Mouse (Mus musculus): ENCODE measurements at regions not wholly inside any gene's neighbourhood (a gene's known extent, or its start where the extent isn't known, plus 50 kb on each side); places are given as distances from the start of the nearest gene placed in this dataset.

GRCm38 (mm10) chr6:31285064-31285463 is 113.5 kb upstream of the Mkln1 start:
- ATAC-seq (ENCODE audit: insufficient read depth), result no peak
- no peak overlapping the region for H3K4me2 ChIP-seq
- 0 out of 2 replicates have a peak, but pooled peaks cover 3% of the 10 kb centered on the region for H3K4me1 ChIP-seq (replicated peaks)
- no peaks in the 10 kb centered on the region for H3K9me3 ChIP-seq (replicated peaks)
- WGBS (ENCODE audit: insufficient replicate concordance), result 77% methylated on average over 19 of the region's 19 CpGs
- no peak overlapping the region for H3K4me3 ChIP-seq (replicated peaks)
- no peaks in the 10 kb centered on the region for H3K36me3 ChIP-seq (replicated peaks)
- no peak overlapping the region for H3K27ac ChIP-seq (replicated peaks)
- no peak overlapping the region for H3K9ac ChIP-seq
- H3K27me3 ChIP-seq, result no peaks in the 10 kb centered on the region; the same call in 1 of the 2 replicates

- Histone ChIP-seq H3K4me2 (no peak overlapping the region), H3K27me3 (peaks cover 4% of the 10 kb centered on the region; the same call in 1 of the 2 replicates), H3K9me3 (replicated peaks) (no peaks in the 10 kb centered on the region), H3K4me1 (replicated peaks) (0 out of 2 replicates have a peak, but pooled peaks cover 3% of the 10 kb centered on the region), H3K4me3 (replicated peaks) (no peak overlapping the region), H3K27ac (replicated peaks) (no peak overlapping the region), H3K36me3 (replicated peaks) (no peaks in the 10 kb centered on the region), H3K9ac (no peak overlapping the region)
- no peak for ATAC-seq (ENCODE audit: insufficient read depth)
- WGBS (ENCODE audit: insufficient replicate concordance), result 54% methylated on average over 11 of the region's 11 CpGs
Observed at GRCm38 (mm10) chr6:31285981-31286737, 112.4 kb upstream of the Mkln1 start.

- Histone ChIP-seq H3K27me3 (peaks cover 5% of the 10 kb centered on the region; the same call in 1 of the 2 replicates), H3K9me3 (replicated peaks) (no peaks in the 10 kb centered on the region), H3K4me3 (replicated peaks) (no peak overlapping the region), H3K27ac (replicated peaks) (no peak overlapping the region), H3K36me3 (replicated peaks) (no peaks in the 10 kb centered on the region), H3K4me2 (no peak overlapping the region), H3K9ac (no peak overlapping the region), H3K4me1 (replicated peaks) (0 out of 2 replicates have a peak, but pooled peaks cover 3% of the 10 kb centered on the region)
- 54% methylated on average over 2 of the region's 2 CpGs for WGBS (ENCODE audit: insufficient replicate concordance)
- no peak for ATAC-seq (ENCODE audit: insufficient read depth)
Observed at GRCm38 (mm10) chr6:31287176-31287575, 111.4 kb upstream of the Mkln1 start.

- H3K9ac ChIP-seq, result no peak overlapping the region
- 0 out of 2 replicates have a peak, but pooled peaks cover 3% of the 10 kb centered on the region for H3K4me1 ChIP-seq (replicated peaks)
- no peaks in the 10 kb centered on the region for H3K9me3 ChIP-seq (replicated peaks)
- H3K36me3 ChIP-seq (replicated peaks), result no peaks in the 10 kb centered on the region
- H3K4me2 ChIP-seq, result no peak overlapping the region
- 31% methylated on average over 7 of the region's 7 CpGs for WGBS (ENCODE audit: insufficient replicate concordance)
- ATAC-seq (ENCODE audit: insufficient read depth), result no peak
- H3K4me3 ChIP-seq (replicated peaks), result no peak overlapping the region
- H3K27me3 ChIP-seq, result peaks cover 5% of the 10 kb centered on the region; the same call in 1 of the 2 replicates
- no peak overlapping the region for H3K27ac ChIP-seq (replicated peaks)
Observed at GRCm38 (mm10) chr6:31287686-31288085, 110.8 kb upstream of the Mkln1 start.

GRCm38 (mm10) chr6:31288421-31289233 is 109.9 kb upstream of the Mkln1 start:
- H3K9ac ChIP-seq, result no peak overlapping the region
- 39% methylated on average over 14 of the region's 14 CpGs for WGBS (ENCODE audit: insufficient replicate concordance)
- H3K36me3 ChIP-seq (replicated peaks), result no peaks in the 10 kb centered on the region
- ATAC-seq (ENCODE audit: insufficient read depth), result no peak
- H3K4me1 ChIP-seq (replicated peaks), result 0 out of 2 replicates have a peak, but pooled peaks cover 3% of the 10 kb centered on the region
- peaks cover 5% of the 10 kb centered on the region; the same call in 1 of the 2 replicates for H3K27me3 ChIP-seq
- H3K9me3 ChIP-seq (replicated peaks), result no peaks in the 10 kb centered on the region
- no peak overlapping the region for H3K4me3 ChIP-seq (replicated peaks)
- H3K27ac ChIP-seq (replicated peaks), result no peak overlapping the region
- H3K4me2 ChIP-seq, result no peak overlapping the region

- Histone ChIP-seq H3K27ac (replicated peaks) (no peak overlapping the region), H3K36me3 (replicated peaks) (no peaks in the 10 kb centered on the region), H3K4me2 (no peak overlapping the region), H3K4me1 (replicated peaks) (0 out of 2 replicates have a peak, but pooled peaks cover 3% of the 10 kb centered on the region), H3K9me3 (replicated peaks) (no peaks in the 10 kb centered on the region), H3K4me3 (replicated peaks) (no peak overlapping the region), H3K27me3 (peaks cover 5% of the 10 kb centered on the region; the same call in 1 of the 2 replicates), H3K9ac (no peak overlapping the region)
- no peak for ATAC-seq (ENCODE audit: insufficient read depth)
- WGBS (ENCODE audit: insufficient replicate concordance), result 61% methylated on average over 4 of the region's 4 CpGs
Observed at GRCm38 (mm10) chr6:31289234-31289486, 109.4 kb upstream of the Mkln1 start.

GRCm38 (mm10) chr6:31292081-31292480 is 106.5 kb upstream of the Mkln1 start:
- Histone ChIP-seq H3K36me3 (replicated peaks) (no peaks in the 10 kb centered on the region), H3K9me3 (replicated peaks) (no peaks in the 10 kb centered on the region), H3K4me2 (no peak overlapping the region), H3K4me3 (replicated peaks) (no peak overlapping the region), H3K9ac (no peak overlapping the region), H3K4me1 (replicated peaks) (no peaks in the 10 kb centered on the region), H3K27me3 (peaks cover 5% of the 10 kb centered on the region; the same call in 1 of the 2 replicates), H3K27ac (replicated peaks) (no peak overlapping the region)
- 73% methylated on average over 7 of the region's 7 CpGs for WGBS (ENCODE audit: insufficient replicate concordance)
- ATAC-seq (ENCODE audit: insufficient read depth), result no peak

GRCm38 (mm10) chr6:31293008-31293407 is 105.5 kb upstream of the Mkln1 start:
- Histone ChIP-seq H3K9me3 (replicated peaks) (no peaks in the 10 kb centered on the region), H3K9ac (no peak overlapping the region), H3K27ac (replicated peaks) (no peak overlapping the region), H3K4me1 (replicated peaks) (no peaks in the 10 kb centered on the region), H3K4me3 (replicated peaks) (no peak overlapping the region), H3K27me3 (peaks cover 5% of the 10 kb centered on the region; the same call in 1 of the 2 replicates), H3K36me3 (replicated peaks) (no peaks in the 10 kb centered on the region), H3K4me2 (no peak overlapping the region)
- WGBS (ENCODE audit: insufficient replicate concordance), result 33% methylated on average over 7 of the region's 7 CpGs
- ATAC-seq (ENCODE audit: insufficient read depth), result no peak

- no peaks in the 10 kb centered on the region for H3K36me3 ChIP-seq (replicated peaks)
- H3K4me1 ChIP-seq (replicated peaks), result no peaks in the 10 kb centered on the region
- no peaks in the 10 kb centered on the region for H3K9me3 ChIP-seq (replicated peaks)
- ATAC-seq (ENCODE audit: insufficient read depth), result no peak
- H3K27ac ChIP-seq (replicated peaks), result no peak overlapping the region
- 61% methylated on average over 7 of the region's 7 CpGs for WGBS (ENCODE audit: insufficient replicate concordance)
- H3K4me2 ChIP-seq, result no peak overlapping the region
- H3K9ac ChIP-seq, result no peak overlapping the region
- no peak overlapping the region for H3K4me3 ChIP-seq (replicated peaks)
- no peaks in the 10 kb centered on the region for H3K27me3 ChIP-seq
Observed at GRCm38 (mm10) chr6:31299395-31299794, 99.1 kb upstream of the Mkln1 start.

GRCm38 (mm10) chr6:31305736-31306135 is 92.8 kb upstream of the Mkln1 start:
- Histone ChIP-seq H3K27me3 (no peaks in the 10 kb centered on the region), H3K4me1 (replicated peaks) (no peaks in the 10 kb centered on the region), H3K4me2 (no peak overlapping the region), H3K9me3 (replicated peaks) (no peaks in the 10 kb centered on the region), H3K4me3 (replicated peaks) (no peak overlapping the region), H3K27ac (replicated peaks) (no peak overlapping the region), H3K9ac (no peak overlapping the region), H3K36me3 (replicated peaks) (no peaks in the 10 kb centered on the region)
- no peak for ATAC-seq (ENCODE audit: insufficient read depth)
- WGBS (ENCODE audit: insufficient replicate concordance), result 42% methylated on average over 5 of the region's 5 CpGs

GRCm38 (mm10) chr6:31307047-31307633 is 91.4 kb upstream of the Mkln1 start:
- ATAC-seq (ENCODE audit: insufficient read depth), result no peak
- Histone ChIP-seq H3K9me3 (replicated peaks) (no peaks in the 10 kb centered on the region), H3K4me3 (replicated peaks) (no peak overlapping the region), H3K4me1 (replicated peaks) (no peaks in the 10 kb centered on the region), H3K9ac (no peak overlapping the region), H3K36me3 (replicated peaks) (no peaks in the 10 kb centered on the region), H3K27me3 (no peaks in the 10 kb centered on the region), H3K27ac (replicated peaks) (no peak overlapping the region), H3K4me2 (no peak overlapping the region)
- WGBS (ENCODE audit: insufficient replicate concordance), result 49% methylated on average over 5 of the region's 5 CpGs

All from liver, embryonic 15.5 days (tissue).